Mouse (Mus musculus) Muller cell, postnatal 12 days (primary cell): Measurements from ENCODE around the gene Pif1.

Experiments
- DNase-seq: peaks from one replicate; pipeline ENCODE4 v3.0.0-alpha.2; 2015; ENCODE audit errors: inconsistent ontology term

The Pif1 gene

DNA sequence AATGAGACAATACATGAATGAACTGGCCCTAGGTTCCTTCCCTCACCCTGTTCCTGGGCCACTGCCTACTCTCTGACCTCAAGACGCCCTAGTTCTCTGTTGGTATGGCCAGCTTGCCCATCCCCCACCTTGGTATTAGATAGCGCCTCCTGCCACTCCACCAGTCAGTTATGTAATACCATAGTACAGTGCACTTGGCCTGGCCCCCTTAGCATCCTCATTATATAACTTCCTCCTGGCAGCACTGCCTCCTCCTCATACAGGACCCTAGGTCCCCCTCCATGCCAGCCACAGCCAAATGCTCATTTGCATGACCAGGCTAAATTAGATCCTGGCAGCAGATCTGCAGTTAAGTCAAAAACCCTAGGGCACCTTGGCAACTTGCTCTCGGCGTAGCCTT lies 25.9 kb upstream of the Pif1 start:
- DNase-seq, result peak; percentile 85

DNA sequence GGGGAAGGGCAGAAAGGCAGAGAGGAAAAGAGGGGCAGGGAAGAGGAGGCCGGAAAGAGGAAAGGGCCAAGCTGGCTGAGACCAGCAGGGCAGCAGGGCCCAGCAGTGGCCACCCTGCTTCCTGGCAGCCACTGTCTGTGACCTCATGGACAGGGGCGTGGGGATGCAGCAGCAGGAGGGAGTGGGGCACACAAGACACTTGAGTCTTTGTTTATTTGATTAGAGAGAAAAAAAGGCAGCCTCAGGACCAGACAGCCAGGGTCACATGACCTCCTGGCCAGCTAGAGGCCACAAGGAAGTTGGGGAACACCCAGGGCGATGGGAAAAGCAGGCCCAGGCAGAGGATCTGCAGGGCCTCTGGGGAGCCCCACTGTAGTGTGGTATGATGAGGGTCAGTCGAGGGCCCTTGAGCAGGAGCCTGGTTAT lies 24.9 kb upstream of the Pif1 start:
- DNase-seq, result peak; percentile 95

DNA sequence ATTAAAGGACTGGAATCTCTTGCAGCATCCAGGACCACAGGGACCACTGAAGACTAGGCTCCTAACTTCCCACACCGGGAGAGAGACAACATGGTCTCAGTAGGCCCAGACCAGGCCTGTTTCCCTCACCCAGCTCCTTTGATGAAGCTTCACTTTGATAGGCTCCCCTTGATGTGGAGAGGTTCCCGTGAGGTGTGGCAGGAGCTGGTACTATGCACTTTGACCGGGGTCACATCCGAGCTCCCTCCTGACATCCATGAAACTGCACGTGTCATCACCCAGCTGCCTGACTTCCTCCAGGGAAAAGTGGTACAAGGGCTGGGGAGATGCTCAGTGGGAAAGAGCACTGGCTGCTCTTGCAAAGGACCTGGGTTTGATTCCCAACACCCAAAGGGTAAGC lies 23.9 kb upstream of the Pif1 start:
- DNase-seq, result no peak

DNA sequence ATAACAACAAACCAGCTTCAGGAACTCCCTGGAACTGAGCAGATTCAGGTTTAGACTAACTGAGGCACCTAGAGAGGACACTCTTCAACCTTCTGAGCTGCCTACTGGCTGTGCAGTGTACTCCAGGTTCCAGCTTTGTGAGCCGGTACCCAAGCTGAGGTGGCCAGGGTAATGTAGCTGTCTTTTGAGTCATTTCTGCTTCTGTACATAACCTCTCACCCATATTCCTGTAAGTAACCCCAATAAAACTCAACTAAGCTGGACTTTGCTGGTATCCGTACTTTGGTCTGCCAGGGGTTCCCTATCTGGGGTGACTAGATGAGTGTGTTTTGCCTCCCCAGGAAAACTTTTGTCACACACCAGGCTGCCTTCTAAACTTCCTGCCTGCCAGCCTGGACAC lies 22.3 kb upstream of the Pif1 start:
- DNase-seq, result no peak

DNA sequence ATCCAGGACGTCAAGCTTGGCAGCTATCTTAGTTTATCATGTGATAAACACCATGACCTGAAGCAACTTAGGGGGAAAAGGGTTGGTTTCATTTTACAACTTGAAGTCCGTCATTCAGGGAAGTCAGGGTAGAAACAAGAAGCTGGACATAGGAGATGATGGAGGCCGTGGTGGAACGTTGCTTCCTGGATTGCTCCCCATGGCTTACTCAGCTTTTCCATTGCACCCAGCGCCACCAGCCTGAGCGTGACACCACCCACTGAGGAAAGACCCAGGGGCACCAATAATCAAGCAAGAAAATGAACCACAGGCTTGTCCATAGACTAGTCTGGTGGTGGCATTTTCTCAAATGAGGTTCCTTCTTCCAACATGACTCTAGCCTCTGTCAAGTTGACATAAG lies 18.2 kb upstream of the Pif1 start:
- no peak for DNase-seq

DNA sequence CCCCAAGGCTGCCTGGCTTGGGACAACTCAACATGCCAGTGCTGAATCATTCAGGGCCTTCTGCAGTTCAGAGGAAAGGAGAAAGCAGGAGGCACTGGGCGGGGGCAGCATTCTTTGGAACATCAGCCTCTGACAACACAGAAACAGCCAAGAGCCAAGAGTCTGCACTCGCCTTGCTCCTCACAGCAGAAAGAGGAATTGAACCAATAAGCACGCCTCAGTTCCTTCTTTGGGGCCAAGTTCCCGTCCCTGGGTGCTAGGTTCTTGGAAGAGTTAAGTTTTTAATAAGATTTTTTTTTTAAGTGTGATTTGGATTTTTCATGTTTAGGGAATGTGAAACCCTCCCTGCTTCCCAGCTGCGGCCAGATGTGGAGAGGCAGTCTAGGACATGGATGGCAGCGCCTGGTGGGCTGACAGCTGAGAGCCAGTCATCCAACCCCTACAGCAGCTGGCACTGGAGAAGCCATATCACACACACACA lies 17.4 kb upstream of the Pif1 start:
- peak; percentile 82 for DNase-seq

DNA sequence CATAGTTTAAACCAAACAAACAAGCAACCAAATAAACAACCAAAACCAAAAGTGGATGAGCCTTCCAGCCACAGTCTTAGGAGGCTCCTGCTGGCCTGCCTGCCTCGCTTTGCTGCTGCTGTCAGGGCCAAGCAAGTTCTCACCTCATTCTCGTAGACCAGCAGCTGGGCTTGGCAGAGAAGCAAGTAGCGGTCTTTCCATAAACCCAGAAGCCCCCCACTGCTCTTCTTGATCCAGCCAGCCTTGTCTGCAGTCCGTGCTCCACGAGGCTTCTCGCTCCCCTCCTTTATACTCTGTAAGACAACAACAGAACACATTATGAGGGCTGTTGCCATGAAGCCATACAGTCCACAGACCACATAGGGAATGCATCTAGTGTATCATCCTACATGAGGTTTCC lies 14.1 kb upstream of the Pif1 start:
- no peak for DNase-seq

DNA sequence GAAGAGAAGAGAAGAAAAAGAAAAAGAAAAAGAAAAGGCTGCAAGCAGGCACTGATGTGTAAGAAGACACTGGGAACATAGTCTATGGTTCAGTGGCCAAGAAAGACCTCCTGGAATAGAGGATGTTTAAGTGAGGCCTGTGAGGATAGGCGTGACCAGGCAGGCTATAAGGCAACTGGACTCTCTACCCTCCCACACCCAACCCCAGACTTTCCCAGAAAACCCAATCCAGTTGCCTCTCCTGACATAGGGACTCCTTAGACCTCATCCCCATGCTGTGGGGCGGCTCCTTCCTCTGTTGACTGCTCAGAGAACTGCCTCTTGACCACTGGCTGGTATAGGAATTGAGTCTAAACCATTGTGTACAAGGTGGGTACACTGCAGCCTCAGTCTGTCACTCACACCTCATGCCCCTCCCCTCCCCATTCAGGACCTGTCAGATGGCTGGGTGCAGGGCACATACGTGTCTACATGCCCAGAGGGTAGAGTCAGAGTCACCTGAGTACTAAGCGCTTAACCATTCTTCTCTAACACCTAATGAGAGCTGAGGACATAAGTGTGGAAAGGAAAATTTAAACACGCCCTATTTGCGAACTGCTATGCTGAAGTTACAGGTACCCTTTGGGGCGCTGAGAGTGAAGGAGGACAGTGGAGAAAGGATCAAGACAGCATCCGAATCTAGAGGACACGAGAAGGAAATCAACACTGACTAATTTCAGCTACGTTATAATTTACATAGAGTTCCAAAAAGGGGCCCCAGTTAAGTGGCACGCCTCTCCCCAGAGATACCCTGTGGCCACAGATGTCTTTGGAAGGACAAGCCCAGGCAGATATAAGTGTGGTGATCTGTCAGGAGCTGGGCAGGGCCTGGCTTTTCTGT lies 12.2 kb upstream of the Pif1 start:
- no peak for DNase-seq

DNA sequence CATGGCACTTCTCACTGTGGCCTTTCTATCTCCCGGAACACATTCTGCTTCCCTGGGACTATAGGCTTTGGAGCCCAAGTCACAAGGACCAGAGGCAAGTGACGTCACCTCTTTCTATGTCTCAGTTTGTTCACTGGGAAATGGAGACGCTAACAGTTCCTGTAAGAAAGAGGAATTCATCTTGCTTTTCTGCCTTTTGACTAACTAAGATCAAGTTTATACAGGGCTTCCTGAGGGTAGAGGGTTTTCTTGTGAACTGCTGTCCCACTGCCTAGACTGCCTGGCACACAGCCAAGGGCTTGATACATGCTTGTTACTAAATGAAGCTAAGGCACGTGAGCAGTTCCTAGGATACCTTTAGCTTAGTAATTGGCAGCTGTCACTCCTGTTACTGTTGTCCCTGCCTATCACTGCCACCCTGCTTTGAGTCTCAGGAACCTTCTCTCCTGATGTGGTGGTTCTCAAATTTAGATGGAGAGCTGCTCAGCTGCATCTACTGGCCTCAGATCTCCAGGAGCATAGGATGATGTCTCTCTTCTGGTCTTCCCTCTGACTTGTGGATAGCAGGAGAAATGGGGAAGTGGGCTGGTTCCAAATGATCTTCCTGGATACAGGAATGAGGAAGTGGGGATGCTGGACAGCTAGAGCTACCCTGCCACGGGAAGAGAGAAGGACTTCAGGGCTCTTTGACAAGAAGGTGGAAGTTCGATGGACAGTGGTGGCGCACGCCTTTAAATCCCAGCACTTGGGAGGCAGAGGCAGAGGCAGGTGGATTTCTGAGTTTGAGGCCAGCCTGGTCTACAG lies 11.4 kb upstream of the Pif1 start:
- DNase-seq, result no peak

DNA sequence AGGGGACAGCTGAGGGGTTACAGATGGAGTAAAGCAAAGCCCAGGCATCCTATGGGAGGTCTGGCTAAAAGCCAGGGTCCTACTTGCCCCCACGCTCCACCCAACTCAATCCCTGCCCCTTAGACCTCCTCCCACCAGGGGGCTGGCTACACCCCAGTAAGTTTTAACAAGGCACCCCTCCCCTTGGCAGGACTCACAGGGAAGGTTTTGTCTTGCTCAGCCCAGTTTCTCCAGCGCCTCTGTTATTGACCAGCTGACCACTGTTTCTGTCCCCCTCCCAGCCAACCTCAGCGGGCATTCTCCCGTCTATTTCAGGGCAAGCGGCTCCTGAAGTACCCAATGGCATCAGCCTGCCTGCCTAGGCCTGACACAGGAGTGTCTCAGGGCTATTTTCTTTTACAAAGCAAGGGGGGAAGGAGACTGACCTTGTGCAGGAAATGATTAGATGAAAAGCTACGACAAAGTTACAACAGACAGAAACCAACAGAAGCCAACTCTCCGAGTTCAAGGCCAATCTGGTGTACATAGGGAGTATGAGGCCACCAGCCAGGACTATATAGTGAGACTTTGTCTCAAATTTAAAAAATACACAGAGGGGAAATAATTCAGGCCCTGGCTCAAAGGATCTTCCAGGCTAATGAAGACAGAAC lies 10.0 kb upstream of the Pif1 start:
- peak; percentile 81 for DNase-seq

DNA sequence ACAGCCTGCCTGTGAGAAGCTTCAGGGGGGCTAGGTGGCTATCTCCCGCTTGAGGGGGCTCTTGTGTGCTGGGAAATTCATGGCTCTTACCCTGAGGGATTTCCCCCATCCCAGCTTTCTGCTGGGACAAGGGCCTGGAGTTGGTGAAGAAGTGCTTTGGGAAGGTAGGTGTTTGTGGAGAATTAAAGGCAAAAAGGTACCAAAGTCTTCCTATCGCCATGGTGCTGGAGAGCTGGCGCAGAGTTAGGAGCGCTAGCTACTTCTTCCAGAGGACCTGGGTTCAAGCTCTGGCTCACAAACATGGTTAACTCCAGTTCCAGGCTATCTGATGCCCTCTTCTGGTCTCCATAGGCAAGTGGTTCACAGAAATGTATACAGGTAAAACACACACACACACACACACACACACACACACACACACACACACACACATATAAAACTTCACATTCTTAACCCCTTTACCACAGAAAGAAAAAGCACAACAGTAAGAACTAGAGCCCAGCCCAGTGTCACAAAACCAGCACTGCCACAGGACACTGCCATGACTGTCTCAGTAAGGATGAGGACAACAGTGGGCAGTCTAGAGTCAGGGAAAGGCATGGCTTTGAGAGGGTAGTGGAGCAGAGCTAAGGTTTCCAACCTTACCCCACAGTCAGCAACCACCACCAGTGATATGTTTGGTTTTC lies 9.3 kb upstream of the Pif1 start:
- peak; percentile 24 for DNase-seq

DNA sequence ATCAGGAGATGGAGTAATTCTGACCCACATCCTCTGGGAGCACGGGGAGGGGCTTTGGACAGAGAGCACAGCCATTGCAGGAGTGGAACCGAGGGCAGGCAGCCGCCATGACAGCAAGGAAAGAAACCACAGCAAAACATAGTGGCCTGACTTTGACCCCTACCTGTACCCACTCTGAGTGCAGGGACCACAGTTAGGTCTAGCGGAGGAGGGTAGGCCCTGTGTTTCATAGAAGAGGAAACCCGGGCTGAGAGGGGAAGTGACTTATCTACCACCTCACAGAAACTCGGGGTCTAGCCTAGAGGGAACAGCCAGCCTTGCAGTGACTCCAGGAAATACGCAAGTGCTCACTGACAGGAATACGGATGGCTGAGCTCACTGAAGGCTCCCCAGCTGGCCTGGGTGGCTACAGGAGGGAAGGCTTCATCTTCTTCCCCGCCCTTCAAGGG lies 8.1 kb upstream of the Pif1 start:
- no peak for DNase-seq

DNA sequence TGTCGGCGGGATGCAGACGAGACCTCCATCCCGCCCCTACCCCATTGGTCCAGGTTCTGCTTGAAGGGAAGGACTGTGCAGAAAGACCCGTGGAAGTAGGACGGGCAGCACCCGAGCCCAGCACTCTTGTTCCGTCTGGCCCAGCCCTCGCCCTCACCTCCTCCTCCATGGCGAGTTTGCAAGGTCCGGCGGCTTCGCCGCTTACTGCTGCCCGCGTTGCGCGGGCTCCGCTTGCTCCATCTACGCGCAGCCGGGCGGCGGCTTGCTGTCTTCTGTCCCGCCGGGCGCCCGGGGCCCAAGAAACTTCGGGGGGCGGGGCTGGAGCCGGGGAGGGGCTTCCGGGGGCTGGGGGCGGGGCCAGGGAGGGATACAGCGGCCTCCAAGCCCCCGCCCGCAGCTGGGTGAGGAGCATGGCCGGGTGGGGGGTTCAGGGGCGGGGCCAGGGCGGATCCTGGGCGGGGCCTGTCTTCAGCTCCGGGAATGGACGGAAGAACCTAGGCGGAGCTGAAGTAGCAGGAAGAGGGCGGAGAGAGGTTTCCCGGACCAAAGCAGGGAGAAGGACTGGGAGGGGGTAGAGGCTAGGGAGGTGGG lies 7.1 kb upstream of the Pif1 start, which contains the start of gene Plekho2:
TSS of gene Plekho2 (minus strand) at position 260 of the 591 bp plus-strand sequence.
- DNase-seq, result peak; percentile 99

DNA sequence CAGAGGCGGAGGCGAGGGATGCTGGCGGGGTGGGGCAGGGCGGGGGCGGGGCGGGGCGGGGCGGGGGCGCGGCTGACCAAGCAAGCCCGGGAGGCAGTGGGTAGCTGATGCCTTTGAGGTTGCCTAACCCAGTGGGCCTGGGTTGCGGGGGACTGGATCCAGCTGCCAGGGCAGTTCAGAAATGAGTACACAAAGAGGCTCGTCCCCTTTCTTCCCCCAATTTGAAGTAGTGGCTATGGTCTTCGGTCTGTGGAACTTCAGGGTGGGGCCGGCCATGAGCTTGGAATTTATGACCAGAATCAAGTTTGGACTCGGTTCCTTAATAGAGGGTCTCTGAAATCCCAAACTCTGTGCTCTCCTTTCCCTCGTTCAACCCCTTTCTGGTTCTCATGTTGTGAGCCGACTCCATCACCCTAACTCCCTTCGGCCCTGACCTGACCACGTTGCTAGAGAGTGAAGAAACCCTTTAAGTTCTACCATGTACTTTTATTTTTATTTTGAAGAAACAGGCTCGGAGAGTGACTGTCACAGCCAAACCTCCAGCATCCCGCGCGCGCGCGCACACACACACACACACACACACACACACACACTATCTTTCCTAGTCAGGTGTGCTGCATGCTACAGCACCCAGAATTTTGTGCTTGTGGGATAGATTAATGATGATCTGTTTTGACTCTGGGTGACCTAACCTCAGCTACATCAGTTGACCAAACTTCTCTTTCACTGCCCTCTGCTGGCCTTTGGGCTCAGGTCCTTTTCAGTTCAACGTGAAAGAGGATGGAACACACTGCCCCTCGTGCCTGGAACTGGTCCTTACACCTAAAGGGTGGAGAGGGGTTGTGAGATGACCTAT lies 6.3 kb upstream of the Pif1 start:
- DNase-seq, result peak; percentile 90

DNA sequence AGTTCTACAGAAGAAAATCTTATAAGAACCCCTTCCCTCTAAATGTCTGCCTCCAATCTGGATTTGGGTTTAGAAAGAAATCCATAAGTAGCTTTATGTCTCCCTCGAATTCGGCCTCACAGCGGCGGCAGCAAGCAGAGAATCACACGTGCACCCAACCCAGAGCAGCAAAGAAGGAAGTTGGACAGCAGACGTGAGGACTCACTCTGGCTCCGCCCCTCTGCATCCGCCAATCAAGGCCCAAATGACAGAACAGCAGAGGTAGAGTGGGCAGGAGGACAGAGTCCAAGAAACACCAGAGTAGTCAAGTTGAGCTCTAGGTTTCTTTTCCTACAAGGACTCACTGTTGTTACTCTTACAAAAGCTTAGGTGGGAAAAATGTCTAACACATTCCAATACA lies 3.9 kb upstream of the Pif1 start:
- no peak for DNase-seq

DNA sequence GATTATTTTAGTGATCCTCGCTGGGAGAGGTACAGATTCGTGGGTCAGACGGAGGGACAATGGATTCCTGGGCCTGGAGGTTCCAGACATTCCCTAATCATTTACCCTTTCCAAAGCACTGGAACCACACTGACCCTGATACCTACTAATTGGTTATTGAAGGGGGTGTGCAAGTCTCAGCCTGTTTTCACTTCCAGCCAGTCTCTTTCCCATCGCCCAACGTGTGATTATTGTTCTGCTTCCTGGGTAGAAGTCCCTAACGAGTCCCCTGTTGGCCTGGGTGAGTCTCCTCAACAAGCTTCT lies 261 bp downstream of the Pif1 start:
- DNase-seq, result no peak

DNA sequence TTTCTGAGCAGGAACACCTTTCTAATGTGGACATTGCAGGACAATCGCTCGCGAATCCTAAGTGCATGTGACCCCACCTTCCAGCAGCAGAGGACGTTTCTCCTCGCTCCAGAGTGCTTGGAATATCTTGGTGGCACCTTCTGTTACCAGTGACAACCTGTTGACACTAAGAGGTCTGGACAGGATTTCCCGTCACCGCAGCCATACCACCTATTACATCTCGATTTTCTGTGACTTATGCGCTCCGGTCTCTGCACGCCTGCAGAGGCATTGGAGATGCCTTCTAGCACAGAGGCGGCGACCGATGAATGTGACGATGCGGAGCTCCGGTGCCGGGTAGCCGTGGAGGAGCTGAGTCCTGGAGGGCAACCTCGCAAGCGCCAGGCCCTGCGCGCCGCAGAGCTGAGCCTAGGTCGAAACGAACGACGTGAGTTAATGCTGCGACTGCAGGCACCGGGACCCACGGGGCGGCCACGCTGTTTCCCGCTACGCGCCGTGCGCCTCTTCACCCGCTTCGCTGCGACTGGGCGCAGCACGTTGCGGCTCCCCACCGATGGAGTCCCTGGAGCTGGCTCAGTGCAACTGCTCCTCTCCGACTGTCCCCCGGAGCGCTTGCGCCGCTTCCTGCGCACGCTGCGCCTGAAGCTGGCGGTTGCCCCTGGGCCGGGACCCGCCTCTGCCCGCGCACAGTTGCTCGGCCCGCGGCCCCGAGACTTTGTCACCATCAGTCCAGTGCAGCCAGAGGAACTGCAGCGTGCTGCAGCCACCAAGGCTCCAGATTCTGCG lies 806 bp downstream of the Pif1 start:
- DNase-seq, result peak; percentile 51

DNA sequence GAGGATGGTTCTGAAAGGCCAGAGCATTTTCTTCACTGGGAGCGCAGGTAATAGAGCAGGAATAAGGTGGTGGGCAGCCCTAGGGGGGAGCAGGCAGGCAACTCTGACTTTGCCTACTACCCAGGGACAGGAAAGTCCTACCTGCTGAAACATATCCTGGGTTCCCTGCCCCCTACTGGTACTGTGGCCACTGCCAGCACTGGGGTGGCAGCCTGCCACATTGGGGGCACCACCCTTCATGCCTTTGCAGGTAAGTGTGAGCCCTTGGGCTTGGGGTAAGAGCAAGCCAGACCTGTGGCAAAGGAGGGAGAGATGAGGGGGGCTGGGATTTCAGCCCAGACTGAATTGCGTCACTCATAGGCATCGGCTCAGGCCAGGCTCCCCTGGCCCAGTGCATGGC lies 2.1 kb downstream of the Pif1 start:
- DNase-seq, result no peak

DNA sequence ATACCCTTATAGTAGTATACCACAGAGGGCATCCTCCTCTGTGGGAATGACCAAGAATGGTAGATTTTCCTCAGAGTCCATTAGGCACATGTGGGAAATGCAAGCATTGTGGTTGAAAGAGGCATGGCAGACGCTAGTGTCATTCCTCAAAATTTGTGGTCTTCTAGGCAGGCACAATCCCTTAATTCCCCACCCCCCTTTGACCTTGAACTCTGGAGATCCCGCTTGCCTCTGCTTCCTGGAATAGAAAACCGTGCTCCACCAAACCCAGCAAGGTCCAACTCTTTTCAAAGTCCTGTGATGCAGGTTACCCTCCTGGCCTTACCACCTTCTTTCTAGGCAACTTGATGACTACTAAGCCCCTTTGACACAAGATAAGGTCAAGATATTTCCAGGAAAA lies 5.8 kb downstream of the Pif1 start:
- no peak for DNase-seq

DNA sequence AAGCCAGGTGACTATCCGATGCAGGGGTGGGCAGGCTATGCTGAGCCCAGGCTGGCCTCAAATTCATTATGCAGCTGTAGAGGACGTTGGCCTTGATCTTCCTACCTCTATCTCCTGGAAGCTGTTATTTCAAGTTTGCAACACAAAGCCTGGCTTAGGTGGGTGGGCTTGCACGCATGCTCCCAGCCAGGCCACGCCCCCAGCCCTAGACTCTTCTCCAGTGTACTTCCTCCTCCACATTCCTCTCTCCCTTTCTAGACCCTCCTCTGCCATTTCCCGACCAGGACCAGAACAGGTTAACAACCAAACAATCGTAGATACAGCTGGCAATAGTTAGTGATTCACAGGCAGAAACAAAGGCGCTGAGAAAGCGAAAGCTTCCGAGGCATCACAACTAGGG lies 6.6 kb downstream of the Pif1 start:
- no peak for DNase-seq
